Mouse (Mus musculus) frontal cortex, postnatal 36 days (tissue): ENCODE measurements at regions not wholly inside any gene's neighbourhood (a gene's known extent, or its start where the extent isn't known, plus 50 kb on each side); places are given as distances from the start of the nearest gene placed in this dataset.
A peak's percentile ranks its signal among the peaks of the same experiment; 100 is the strongest.

ENCODE experiments used
- DNase-seq, 2 experiments: peaks; one replicate each; pipeline ENCODE4 v3.0.0; 2022; ENCODE audit warnings: low spot score in 2 of 2

DNA sequence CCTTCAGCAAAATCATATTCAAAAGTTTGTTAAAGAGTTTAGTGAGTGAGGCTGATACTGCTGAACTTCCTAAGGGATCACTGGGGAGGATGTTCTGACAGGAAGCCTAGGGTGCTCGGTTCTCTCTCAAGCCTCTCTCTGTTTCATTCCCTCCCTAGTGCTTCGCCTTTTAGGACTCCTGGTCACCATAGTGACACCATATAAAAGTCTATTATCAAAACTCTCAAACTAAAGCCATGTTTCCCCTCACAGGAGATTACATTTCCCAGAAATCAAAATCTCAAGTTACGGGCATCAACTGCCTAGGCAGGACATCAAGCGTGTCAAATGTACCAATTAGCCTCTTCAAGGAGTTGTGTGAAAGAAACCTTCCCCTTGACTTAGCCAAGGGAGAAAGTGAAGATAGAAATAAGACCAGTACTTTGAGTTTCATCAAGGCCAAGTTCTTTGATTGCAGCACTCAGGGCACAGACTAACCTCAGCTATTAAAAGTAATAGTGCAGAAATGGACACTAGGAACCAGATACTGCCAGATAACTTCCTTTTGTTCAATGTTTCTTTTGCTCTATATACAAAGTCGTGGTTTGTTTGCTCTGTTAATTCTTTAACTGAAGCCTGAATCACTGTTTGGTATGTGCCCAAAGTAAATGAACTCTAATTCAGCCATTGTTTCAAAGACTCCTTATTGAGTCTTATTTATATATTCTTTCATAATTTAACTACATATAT, 752.6 kb downstream of the Jrkl start:
- no peak for DNase-seq

DNA sequence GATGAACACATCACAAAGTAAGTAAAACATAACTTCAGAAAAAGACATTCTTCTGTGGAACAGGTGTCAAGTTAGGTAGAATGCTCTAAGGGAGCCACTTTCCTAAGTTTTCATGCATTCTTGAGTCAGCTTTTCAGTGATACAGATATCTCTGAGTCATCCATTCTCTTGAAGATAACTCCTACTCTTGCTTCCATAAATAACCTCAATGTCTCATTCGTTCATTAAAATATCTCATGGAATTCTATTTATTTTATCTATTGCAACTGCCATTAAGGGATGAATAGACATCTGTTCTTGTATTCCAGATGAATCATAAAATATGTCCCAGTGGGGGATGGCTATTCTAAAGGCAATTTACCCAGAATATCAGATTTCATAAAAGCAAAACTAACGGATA, 787.8 kb downstream of the Jrkl start:
- DNase-seq = no peak

DNA sequence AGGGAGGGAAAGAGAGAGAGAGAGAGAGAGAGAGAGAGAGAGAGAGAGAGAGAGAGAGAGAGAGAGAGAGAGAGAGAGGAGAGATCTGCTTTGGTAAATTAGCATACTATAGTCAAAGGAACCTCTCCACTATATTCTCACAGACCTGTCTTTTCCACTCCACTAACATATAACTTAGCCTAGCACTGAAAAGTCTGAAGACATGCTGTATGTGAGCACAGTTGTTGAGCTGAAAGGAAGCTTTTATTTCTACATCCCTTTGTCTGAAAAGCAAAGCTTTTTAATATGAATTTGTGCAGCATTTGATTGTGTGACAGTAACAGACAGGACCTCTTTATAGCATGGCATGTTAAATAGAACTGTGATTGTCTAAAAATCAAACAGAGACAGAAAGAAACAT, 788.9 kb downstream of the Jrkl start:
- no peak for DNase-seq

DNA sequence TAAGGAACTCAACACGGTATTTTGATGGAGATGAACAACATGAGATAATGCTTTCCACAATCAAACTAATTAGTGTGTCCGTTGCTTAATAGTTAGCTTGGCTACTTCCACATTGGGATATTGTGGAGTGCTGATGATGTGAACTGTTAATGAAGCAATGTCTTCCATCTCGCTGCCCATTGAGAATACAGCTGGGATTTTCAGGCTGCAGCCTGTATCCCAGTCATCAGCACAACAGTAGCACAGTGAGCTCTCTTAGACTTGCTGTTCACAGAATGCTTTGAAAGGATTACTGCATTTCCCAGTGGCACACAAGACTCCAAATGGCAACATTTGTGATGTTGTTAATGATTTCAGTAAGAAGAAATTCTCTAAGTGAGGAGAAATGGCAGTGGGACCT, 811.5 kb downstream of the Jrkl start:
- DNase-seq = no peak

- no peak for DNase-seq
Observed at GRCm38 (mm10) chr9:12421906-12422305, 823.7 kb downstream of the Jrkl start.

GRCm38 (mm10) chr9:12408500-12408899, 837.1 kb downstream of the Jrkl start:
- DNase-seq = no peak

DNA sequence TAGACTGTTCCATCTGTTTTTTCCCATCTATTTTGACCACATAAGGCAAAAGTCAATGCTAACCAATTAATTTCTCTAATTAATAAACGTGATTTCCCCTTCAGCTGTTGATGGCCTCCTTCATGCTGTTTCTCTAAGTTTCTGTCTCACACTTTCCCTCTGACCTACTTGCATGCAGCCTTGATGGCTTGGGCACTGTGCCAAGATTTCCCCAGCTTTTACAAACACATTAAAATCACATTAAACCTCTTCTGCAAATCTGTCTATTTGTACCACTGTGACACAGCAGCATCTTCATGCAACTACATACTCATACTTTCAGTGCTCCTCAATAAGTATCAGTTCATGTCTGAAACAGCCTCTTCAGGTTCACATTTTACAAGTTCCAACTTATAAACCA, 841.4 kb downstream of the Jrkl start:
- DNase-seq = no peak

- DNase-seq = no peak
Observed at GRCm38 (mm10) chr9:12395648-12396047, 850.0 kb downstream of the Jrkl start.

GRCm38 (mm10) chr9:12380732-12381645, 864.6 kb downstream of the Jrkl start:
- peak in 1 of 2 experiments; percentile 8 for DNase-seq

DNA sequence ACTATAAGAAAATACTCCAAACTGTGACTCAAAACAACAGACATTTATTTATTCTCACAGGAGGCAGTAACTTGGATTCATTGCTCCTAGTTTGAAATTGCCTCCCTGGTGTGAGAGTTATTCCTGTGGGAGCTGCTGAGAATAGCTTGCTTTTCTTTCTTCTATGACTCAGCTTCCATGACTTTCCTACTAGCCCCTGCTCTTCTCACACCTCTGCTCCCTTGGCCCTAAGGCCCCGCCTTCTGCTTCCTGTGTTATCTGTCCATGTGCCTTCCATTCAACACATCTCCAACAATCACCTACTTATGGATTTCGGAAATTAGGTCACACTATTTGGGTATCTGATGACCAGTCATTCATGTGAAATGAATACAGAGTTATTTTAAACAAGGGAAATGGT, 865.6 kb downstream of the Jrkl start:
- DNase-seq = peak in 1 of 2 experiments; percentile 10

- no peak for DNase-seq
Observed at GRCm38 (mm10) chr9:12344296-12344695, 901.3 kb downstream of the Jrkl start.

DNA sequence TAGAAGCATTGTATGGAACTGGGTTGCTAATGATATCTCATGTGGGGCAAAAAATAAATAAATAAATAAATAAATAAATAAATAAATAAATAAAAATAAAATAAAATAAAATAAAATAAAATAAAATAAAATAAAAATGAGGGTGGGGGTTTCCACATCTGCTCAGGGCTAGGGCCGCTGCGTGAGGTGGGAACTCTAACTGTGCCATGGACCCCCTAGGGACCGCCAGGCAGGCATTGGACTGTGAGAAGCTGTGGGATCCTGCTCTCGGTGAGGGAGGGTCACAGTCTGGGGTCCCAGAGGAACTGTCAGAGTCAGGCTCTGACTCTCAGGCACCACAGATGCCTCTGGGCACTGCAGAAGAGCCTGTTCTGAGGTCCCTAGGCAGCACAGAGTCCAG, 904.2 kb downstream of the Jrkl start:
- DNase-seq = no peak

GRCm38 (mm10) chr9:12313517-12314075, 932.0 kb downstream of the Jrkl start:
- DNase-seq = no peak

GRCm38 (mm10) chr9:12313027-12313426, 932.6 kb downstream of the Jrkl start:
- DNase-seq = no peak
